Mouse (Mus musculus) spleen, adult 12 weeks (tissue): ENCODE results near the gene Trappc3.
A peak's percentile ranks its signal among the peaks of the same experiment; 100 is the strongest.

Source experiments
- DNase-seq: peaks from one replicate; pipeline ENCODE4 v3.0.0; 2022; ENCODE audit warnings: low spot score

Trappc3 gene

GRCm38 (mm10) chr4:126251655-126252254, 10.4 kb upstream of the Trappc3 start:
- no peak for DNase-seq

- DNase-seq, result no peak
Observed at GRCm38 (mm10) chr4:126252411-126253237, 9.5 kb upstream of the Trappc3 start.

GRCm38 (mm10) chr4:126253637-126254272, 8.4 kb upstream of the Trappc3 start:
- DNase-seq, result no peak

GRCm38 (mm10) chr4:126254315-126255112, 7.6 kb upstream of the Trappc3 start:
- DNase-seq, result no peak

- DNase-seq, result no peak
Observed at GRCm38 (mm10) chr4:126255113-126256001, 6.8 kb upstream of the Trappc3 start.

- DNase-seq, result peak; percentile 83
Observed at GRCm38 (mm10) chr4:126256131-126256791, 5.9 kb upstream of the Trappc3 start, which contains the start of gene Map7d1. Gene Map7d1, minus strand, starts transcription at chr4:126256343.

GRCm38 (mm10) chr4:126256967-126257881, 4.9 kb upstream of the Trappc3 start:
- DNase-seq, result no peak

GRCm38 (mm10) chr4:126259063-126259462, 3.1 kb upstream of the Trappc3 start:
- DNase-seq, result no peak

- peak; percentile 39 for DNase-seq
Observed at GRCm38 (mm10) chr4:126259523-126260160, 2.5 kb upstream of the Trappc3 start.

GRCm38 (mm10) chr4:126260520-126261201, 1.5 kb upstream of the Trappc3 start:
- DNase-seq, result peak; percentile 70

GRCm38 (mm10) chr4:126261266-126261665, 859 bp upstream of the Trappc3 start:
- DNase-seq, result no peak

- no peak for DNase-seq
Observed at GRCm38 (mm10) chr4:126261675-126262074, 450 bp upstream of the Trappc3 start.

- DNase-seq, result no peak
Observed at GRCm38 (mm10) chr4:126269292-126269691, 7.2 kb downstream of the Trappc3 start.

GRCm38 (mm10) chr4:126273753-126274152, 11.6 kb downstream of the Trappc3 start:
- no peak for DNase-seq

- DNase-seq, result no peak
Observed at GRCm38 (mm10) chr4:126275081-126275480, 13.0 kb downstream of the Trappc3 start.

GRCm38 (mm10) chr4:126275681-126276131, 13.6 kb downstream of the Trappc3 start:
- DNase-seq, result no peak

GRCm38 (mm10) chr4:126277906-126278564, 15.9 kb downstream of the Trappc3 start:
- DNase-seq, result no peak

- no peak for DNase-seq
Observed at GRCm38 (mm10) chr4:126278565-126278915, 16.4 kb downstream of the Trappc3 start.
